Mouse (Mus musculus): ENCODE measurements around the gene Nrbp1.

DNA sequence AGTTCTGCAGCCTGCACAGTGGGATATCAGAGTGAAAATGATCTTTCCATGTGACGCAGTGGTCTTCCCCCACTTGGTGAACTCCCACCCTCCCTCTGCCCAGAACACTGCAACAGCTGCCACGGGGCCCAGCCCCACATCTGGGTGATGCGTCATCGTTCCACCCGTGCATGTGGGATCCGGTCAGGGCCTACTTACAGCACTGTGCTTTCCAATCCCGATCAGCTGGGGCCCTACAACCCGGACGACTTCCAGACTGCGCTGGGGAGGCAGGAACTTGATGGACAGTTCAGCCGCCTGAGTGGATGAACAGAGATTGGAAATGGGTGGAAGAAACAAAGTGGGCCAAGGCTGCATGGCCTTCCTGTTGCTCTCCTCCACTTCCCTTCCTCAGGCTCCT is 17.0 kb downstream of the Nrbp1 start:
- TF ChIP-seq CTCF (conservative IDR thresholded peaks at IDR 0.05; ENCODE audit: insufficient read depth, insufficient read length, low read depth, low read length) (no peak), POLR2A (IDR thresholded peaks at IDR 0.05; ENCODE audit: low read depth, low read length) (no peak)

Measured in kidney, adult 2 months (tissue).